In the genomic region with DNA sequence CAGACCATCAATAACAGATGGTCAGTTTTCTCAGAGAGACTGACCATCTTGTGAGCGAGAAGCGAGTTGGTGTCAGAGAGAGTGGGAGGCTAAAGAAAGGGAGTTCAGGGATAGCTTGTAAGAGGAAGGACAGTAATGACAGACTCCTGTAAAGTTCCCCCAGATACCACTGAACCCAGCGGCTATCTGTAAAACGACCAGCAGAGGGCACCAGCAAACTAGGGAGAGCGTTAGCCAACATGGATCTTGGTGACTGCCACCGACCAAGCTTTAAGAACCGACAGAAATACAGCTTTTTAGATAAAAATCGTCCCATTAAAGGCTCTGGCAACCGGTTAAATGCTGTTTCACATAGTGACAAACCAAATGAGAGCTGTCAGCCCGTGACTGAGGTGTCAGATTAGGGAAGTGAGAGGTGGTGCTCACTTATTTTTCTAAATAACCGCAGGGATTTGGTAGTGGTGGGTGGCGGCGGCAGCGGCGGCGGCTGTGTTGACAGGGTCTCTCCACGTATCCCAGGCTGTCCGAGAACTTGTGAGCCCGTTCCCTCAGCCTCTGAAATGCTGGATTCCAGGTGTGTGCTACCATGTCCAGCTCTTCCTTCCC, we compare ENCODE assay signal across 8 mouse cellular contexts. TPM values are rescaled to one million over a fixed set of nuclear protein-coding genes. Genes with fewer than 3 reads are reported as not detected.
DNase-seq lines count a peak whose midpoint lies in the region; ATAC-seq and TF ChIP-seq lines count a peak whose summit lies in the region.

No protein-coding gene starts in this region.

- no peaks in the 10 kb centered on the region for H3K36me3 ChIP-seq in limb, embryonic 10.5 days
- H3K36me3 ChIP-seq in midbrain, embryonic 13.5 days: no peaks in the 10 kb centered on the region
- no peaks in the 10 kb centered on the region for H3K36me3 ChIP-seq in small intestine, adult 2 months (ENCODE audit: control insufficient read depth, insufficient read depth, low read length)

- TF ChIP-seq CTCF in small intestine, adult 2 months (IDR thresholded peaks at IDR 0.05; ENCODE audit: extremely low read depth, insufficient read length, insufficient replicate concordance, low read depth, low read length): peak; percentile 79; the same call in 1 of the 2 replicates

- peak overlapping the region; percentile 34 for H3K9ac ChIP-seq in midbrain, embryonic 13.5 days (replicated peaks)

- peak overlapping the region; percentile 53 for H3K4me2 ChIP-seq in midbrain, embryonic 13.5 days (replicated peaks)

- ATAC-seq in granulocyte monocyte progenitor cell, adult 5-6 weeks (replicated peaks; ENCODE audit: poor library complexity, severe bottlenecking): peak; percentile 82
- peak; percentile 85 for ATAC-seq in midbrain, embryonic 13.5 days
- no peak for ATAC-seq in erythroblast, adult 5-6 weeks (replicated peaks; ENCODE audit: low FRiP score, poor library complexity, severe bottlenecking)

- H3K9me3 ChIP-seq in limb, embryonic 10.5 days (replicated peaks): no peaks in the 10 kb centered on the region
- H3K9me3 ChIP-seq in midbrain, embryonic 13.5 days: no peaks in the 10 kb centered on the region

- DNase-seq in adrenal gland, adult 18-20 months (ENCODE audit: low spot score in 2 of 2): peak; percentile 69 to 74
- peak; percentile 97 for DNase-seq in embryo, embryonic 10.5 days (ENCODE audit: low spot score)
- peak; percentile 34 for DNase-seq in kidney, adult 11 months
- DNase-seq in limb, embryonic 10.5 days (ENCODE audit: low spot score): peak; percentile 89

- H3K27me3 ChIP-seq in limb, embryonic 10.5 days (ENCODE audit: low read depth, poor library complexity, severe bottlenecking): peaks cover 6% of the 10 kb centered on the region; the same call in 1 of the 2 replicates
- H3K27me3 ChIP-seq in midbrain, embryonic 13.5 days: no peaks in the 10 kb centered on the region
- H3K27me3 ChIP-seq in small intestine, adult 2 months (ENCODE audit: control insufficient read depth, insufficient read depth, low read length): no peaks in the 10 kb centered on the region

- WGBS in limb, embryonic 10.5 days: 17% methylated on average over 19 of the region's 19 CpGs
- WGBS in midbrain, embryonic 13.5 days: 7% methylated on average over 19 of the region's 19 CpGs
- WGBS in small intestine, adult 2 months: 22% methylated on average over 19 of the region's 19 CpGs

- H3K27ac ChIP-seq in limb, embryonic 10.5 days: peak overlapping the region; percentile 78
- no peak overlapping the region for H3K27ac ChIP-seq in midbrain, embryonic 13.5 days
- H3K27ac ChIP-seq in small intestine, adult 2 months (ENCODE audit: insufficient read depth, low read depth, low read length): no peak overlapping the region

- H3K4me3 ChIP-seq in limb, embryonic 10.5 days: no peak overlapping the region; the same call in 1 of the 2 replicates
- peak overlapping the region; percentile 25 for H3K4me3 ChIP-seq in midbrain, embryonic 13.5 days (replicated peaks)
- no peak overlapping the region for H3K4me3 ChIP-seq in small intestine, adult 2 months (ENCODE audit: low read depth, low read length)

- H3K4me1 ChIP-seq in limb, embryonic 10.5 days: peaks cover 54% of the 10 kb centered on the region
- 0 out of 2 replicates have a peak, but pooled peaks cover 5% of the 10 kb centered on the region for H3K4me1 ChIP-seq in midbrain, embryonic 13.5 days (replicated peaks)
- H3K4me1 ChIP-seq in small intestine, adult 2 months (ENCODE audit: control insufficient read depth, insufficient read depth, insufficient read length, low read length): no peaks in the 10 kb centered on the region

- no peak for TF ChIP-seq POLR2A in small intestine, adult 2 months (IDR thresholded peaks at IDR 0.05; ENCODE audit: low read depth, low read length)

RNA-seq across cellular contexts. Expression of a gene that starts 37.7 kb away (rescaled TPM):
- not detected for total RNA-seq in adrenal gland, adult 18-20 months (2021)
- total RNA-seq in granulocyte monocyte progenitor cell, adult 5-6 weeks (2014; fragmentation: Nextera tagmentation): not detected in 2 replicates
- not detected in 2 replicates for total RNA-seq in granulocyte monocyte progenitor cell, adult 5-6 weeks (2017)
- polyA plus RNA-seq in limb, embryonic 10.5 days (2016; fragmentation: Nextera tagmentation; extraction: Ambion mirVana): 0.36 and 0.94 TPM in 2 replicates
- 0.50 and 1.5 TPM in 2 replicates for polyA plus RNA-seq in midbrain, embryonic 13.5 days (2015; fragmentation: Nextera tagmentation; extraction: Ambion mirVana)
- polyA plus RNA-seq in small intestine, adult 2 months (2012; rRNA removed): not detected in 2 replicates
- not detected in 2 replicates for total RNA-seq in erythroblast, adult 5-6 weeks (2015; ENCODE audit: low replicate concordance)
- not detected in 2 replicates for total RNA-seq in erythroblast, adult 5-6 weeks (2017; ENCODE audit: low replicate concordance)

Comparison
In these comparisons a context has a peak if more than half of its experiments do, and no peak if none do; other contexts are left out.
1. DNase-seq: peak in every context shown above with its lines; median percentile 97 in embryo, embryonic 10.5 days; 89 in limb, embryonic 10.5 days; 72 in adrenal gland, adult 18-20 months; 34 in kidney, adult 11 months.